Mouse (Mus musculus) gastrocnemius, postnatal 14 days (tissue): ENCODE measurements around the gene Mrpl16. TPM values are rescaled to one million over a fixed set of nuclear protein-coding genes. Genes with fewer than 3 reads are reported as not detected.

ENCODE experiments used
- DNase-seq: peaks from one replicate; pipeline ENCODE4 v3.0.0; 2021; ENCODE audit warnings: mixed read lengths
- intact Hi-C: fragments of 180-260 bp; cut with DNase I; formaldehyde crosslinking; loops from one replicate; pipeline ENCODE4 v1.15.1; 2025; ENCODE audit warnings: low total_unique reads
- total RNA-seq, 2 experiments: library from RNA; stranded (reverse); gene quantifications; 2 replicates each; pipeline ENCODE4 v1.2.3; 2021

Mrpl16 gene
- total RNA-seq, 2 experiments from 2014 or later, result 48.9 to 53.2 TPM

DNA sequence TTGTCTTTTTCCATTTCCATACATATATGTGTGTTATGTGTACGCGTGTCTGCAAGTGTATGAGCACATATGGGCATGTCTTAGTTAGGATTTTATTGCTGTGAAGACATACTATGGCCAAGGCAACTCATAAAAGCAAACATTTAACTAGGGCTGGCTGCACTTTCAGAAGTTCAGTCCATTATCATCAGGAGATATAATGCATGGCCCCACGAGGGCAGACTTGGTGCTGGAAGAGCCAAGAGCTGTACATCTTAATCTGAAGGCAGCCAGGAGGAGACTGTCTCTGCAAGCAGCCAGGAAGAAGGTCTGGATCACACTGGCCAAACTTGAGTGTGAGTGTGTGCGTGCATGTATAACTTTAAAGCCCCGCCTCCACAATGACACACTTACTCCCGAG lies 24.3 kb downstream of the Mrpl16 start:
- intact Hi-C loops, result no loop called here
- DNase-seq, result no peak

DNA sequence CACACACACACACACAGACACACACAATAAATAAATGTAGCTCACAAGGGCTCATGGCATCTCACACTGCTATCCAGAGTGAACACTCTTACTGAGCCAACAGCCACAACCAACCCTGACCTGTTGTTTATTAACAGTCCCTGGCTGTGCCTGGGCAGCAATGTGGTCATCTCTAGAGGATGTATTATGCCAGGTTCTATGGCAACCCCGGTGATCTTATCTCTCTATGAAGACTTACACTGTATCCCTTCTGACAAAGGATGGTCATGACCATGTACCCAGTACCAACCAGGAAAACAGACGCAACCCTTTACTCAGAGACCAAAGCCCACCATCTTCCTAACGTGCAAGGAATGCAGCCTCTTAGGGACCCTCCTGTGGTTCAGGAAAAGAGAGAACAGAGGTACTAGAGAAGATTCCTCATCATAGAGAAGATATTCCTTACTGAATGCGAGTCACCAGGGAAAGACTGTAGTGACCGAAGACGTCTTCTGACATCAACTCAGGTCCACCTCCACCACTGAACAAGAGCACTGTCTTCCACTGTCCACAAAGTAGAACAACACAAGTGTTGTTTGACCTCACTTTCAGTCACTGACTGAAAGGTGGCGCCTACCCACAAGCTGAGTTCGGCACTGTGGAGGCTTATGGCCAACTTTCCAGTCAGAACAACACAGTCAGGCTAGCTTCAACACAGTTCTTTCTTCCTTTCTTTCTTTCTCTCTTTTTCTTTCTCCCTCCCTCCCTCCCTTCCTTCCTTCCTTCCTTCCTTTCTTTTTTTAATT lies 30.5 kb downstream of the Mrpl16 start:
- intact Hi-C loops, result no loop called here

DNA sequence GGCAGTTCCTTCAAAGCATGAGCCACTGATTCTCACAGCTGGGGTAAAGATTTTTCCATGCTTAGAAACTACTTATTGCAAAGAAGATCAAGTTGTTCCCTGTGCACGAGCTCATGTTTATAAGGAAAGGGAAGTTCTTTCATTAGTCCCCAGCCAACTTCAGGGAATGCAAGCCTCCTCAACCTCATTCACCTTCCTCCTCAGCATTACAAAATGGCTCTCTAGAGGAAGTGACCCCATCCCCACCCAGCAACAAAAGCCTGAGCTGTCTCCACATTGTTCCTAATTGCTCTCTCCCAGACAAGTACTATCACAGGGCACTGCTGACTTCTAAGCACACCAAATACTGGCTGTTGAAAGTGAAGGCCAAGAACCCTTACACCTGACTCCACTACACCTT lies 34.2 kb downstream of the Mrpl16 start:
- no peak for DNase-seq
- intact Hi-C loops, result no loop called here

More for the DNA sequence above, 30.5 kb downstream of the Mrpl16 start:
- DNase-seq, result no peak

DNA sequence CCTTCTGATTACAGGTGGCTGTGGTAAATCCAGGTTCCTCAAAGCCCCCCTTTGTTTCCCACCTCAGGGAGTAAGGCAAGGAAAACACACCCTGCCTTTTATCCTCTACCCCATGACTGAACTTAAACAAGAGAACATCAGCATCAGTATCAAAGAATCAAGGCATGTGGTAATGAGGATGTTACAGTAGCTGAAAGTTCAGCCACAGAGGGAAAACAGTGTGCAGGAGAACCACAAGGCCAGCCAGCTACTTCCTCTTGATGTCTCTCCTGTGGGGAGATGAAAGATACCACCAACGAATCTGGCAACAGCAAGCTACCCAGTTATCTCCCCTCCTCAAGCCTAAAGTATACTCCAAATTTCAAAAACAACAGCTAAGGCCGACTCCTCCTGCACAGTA lies 37.1 kb downstream of the Mrpl16 start:
- no peak for DNase-seq
- intact Hi-C loops, result no loop called here

DNA sequence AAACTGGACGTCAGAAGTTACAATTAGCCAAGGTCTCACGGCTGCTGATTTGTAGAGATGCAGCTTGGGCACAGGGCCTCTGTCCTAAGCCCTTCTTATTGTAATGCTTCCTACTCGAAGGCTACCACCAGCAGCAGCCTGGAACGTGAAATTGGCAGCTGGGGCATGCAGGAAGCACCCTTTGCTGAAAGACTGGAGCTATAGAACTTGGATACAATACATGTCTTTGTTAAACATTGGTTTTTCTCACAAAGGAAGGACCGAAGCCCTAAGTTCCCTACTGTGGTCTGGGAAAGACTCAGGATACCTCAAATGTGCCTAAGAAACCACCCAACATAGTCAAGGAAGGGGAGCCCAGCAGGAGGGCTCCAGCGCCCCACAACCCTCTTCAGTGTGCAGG lies 37.6 kb downstream of the Mrpl16 start:
- intact Hi-C loops, result no loop called here
- no peak for DNase-seq

DNA sequence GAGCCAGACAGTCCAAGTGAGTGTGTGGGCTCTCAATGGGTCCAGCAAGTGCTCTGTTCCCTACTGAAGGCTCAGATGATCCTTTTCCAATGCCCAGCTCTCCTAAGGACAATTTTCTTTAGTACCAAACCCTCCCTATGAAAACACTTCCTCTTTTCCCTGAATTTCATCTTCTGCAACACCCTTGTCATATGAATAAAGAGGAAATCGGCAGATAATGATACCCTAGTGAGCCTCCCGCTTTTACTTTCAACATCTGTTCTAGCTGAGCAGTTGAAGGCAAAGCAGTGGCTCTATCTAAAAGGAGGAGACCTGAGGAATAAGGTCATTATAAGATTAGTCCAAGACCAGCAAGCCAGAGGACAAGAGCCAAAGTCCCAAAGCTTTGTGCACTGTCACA lies 38.3 kb downstream of the Mrpl16 start:
- intact Hi-C loops, result no loop called here

DNA sequence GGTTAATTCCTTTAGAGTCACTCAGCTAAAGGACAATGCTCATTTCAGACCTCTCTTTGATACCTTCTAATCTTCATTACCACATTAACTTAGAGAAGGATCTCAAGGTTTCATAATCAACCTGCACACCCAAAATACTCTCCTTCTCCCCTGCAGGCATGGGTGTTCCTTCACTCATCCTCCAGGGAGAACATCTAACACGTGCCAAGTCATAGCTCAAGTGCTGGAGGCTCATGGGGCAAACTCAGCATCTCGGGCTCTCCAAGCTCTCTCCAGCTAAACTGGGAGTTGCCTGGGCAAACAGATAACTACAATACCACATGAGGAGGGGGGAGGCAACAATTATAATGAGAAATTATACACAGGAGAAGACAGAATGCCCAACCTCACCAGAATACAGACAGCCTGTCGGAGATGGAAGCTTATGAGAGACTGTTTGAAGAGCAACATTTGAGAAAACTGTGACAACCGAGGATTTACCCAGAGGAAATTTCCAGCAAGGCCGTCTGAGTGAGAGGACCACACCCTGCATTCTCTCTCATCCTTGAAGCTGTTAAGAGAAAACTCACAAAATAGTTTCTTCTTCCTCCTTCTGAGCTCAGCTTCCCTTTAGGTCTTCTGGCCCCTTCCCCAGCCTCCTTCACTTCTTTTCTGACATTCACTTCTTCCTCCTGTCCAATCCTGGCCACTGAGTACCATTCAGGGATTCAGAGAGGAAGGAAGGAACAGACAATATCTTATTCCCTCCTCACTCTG lies 40.0 kb downstream of the Mrpl16 start:
- DNase-seq, result no peak
- intact Hi-C loops, result no loop called here

More for the DNA sequence above, 38.3 kb downstream of the Mrpl16 start:
- DNase-seq, result no peak

DNA sequence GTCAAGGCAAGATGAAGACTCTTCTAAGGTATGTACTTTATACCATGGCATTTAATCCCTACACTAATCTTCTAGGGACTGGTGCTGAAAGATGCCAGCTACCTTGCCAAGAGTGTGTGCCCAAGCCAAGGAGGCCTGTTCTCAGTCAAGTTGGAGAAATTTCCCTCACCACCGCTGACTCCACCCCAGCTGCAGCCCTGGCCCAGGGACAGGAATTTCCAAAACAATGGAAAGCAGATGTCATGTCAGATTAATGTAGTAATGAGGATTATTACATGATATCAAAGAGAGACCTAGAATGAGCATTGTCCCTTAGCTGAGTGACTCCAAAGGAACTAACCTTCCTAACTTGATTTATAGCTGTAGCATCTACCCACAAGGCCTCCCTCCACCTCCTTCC lies 40.7 kb downstream of the Mrpl16 start:
- no peak for DNase-seq
- intact Hi-C loops, result no loop called here

DNA sequence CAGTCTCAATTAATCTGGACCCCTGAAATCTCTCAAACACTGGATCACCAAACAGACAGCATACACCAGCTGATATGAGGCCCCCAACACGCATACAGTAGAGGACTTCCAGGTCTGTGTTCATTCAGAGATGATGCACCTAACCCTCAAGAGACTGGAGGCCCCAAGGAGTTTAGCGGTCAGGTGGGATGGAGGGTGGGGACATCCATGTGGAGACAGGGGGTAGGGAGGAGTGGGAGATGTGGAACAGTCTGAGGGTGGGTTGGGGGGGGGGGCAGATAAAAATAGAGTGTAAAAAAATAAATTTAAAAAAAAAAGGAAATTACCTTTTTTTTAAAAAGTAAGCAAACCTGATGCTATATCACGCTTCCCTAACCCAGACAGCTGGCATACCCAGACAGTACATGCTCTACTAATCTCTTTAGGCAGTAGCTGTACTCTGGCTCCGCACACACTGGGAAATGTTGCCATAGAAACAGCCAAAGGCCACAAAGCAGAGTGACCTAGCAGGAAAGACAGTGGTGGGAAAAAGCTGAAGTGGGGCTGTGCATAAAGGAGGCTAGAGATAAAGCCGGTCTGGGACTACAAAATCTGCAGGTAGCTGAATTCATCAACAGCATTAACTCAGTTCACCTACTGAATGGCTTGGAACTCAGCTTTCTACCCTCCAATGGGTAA lies 41.6 kb downstream of the Mrpl16 start:
- intact Hi-C loops, result no loop called here
- no peak for DNase-seq

DNA sequence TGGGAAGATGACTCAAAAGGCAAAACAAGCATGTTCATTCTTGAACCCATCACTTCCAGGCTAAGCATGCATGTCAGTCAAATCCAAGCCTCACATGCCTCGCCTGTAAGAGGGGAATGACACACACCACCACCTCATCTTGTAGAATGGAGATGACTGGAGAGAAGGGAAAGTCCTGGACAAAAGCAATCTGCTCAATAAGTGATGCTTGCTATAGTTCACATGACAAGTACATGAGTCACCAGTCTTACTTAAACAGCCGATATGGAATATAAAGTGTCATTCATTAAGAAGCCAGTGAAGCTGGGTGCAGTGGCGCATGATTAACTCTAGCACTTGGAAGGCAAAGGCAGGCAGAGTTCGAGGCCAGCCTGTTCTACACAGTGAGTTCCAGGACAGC lies 42.9 kb downstream of the Mrpl16 start:
- intact Hi-C loops, result no loop called here
- DNase-seq, result no peak

DNA sequence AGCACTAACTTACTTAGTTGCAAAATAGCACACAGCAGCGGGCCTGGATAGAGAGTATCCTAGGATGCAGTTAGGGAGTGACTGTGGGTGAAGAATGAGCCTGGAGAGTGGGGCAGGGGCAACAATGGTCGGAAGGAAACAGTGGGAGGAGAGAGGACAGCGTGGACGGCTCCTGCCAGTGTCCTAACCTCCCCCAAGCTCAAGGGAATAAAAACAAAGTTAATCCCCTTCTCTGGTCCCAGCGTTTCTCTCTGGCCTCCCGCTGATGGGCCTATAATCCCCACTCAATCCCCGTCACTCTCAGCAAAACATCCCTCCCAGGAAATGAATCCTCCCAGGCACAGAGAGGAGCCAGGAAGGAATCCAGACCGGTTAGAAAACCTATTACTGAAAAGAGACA lies 43.5 kb downstream of the Mrpl16 start:
- intact Hi-C loops, result no loop called here
- DNase-seq, result no peak

DNA sequence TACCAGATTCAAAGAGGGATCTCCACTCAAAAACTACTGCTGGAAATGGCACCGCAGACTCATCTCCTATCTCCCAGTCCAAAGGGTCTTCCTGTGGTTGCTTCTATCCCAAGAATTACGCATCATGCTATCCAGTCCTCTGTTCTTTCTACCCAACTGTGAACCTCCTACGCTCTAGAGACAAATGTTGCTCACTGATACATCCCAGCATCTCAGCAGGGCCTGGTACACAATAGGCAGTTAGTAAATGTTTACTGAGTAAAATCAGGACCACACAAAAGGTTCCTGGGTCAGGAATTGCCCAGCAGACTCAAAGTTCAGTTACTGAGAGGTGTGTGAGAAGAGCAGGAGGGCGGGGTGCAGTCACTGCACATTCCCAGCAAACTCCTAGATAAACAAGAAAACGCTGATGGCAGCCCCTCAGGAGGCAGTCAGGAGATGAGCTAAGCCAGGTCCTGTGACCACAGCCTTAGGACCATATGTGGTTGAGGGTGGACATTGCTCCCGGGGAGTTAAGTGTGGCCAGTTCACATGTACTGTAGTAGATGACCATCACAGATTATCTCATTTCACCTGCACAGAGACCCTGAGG lies 44.6 kb downstream of the Mrpl16 start:
- intact Hi-C loops, result no loop called here
- DNase-seq, result no peak

DNA sequence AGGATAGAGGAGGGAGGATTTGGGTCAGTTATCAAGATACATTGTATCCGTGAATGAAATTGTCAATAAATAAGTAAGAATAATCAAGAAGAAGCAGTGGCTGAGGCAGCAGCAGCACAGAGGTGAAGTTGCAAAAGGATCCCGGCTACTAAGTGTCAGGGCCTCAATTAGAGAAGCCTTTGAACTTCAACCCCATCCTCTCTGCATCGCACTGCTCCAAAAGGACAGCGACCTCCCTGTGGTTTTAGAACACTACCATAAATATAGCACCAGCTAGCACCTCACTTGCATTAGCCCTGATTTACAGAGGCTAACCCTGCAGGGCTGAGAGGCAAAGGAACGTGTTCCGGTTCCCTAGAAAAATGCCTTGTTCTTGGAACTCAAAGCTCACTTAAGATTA lies 46.5 kb downstream of the Mrpl16 start:
- intact Hi-C loops, result no loop called here
- no peak for DNase-seq

DNA sequence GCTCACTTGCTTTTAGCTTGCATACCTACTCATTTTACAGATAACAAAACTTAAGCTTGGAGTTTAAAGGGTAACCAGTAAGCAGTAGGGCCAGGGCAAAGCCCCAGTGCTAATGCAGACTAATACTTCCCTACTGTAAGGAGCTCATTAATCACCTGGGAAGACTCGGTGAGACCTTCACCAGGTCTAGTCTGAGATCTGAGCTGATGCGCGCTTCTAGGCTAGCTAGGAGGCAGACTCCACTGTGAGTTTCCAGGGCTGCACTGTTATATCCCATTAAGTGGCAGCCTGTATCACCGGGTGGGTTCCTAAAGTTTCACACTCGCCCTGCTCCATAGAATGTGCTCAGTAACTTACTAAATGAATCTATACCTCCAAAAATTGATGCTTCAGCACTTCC lies 47.4 kb downstream of the Mrpl16 start:
- DNase-seq, result no peak
- intact Hi-C loops, result no loop called here

DNA sequence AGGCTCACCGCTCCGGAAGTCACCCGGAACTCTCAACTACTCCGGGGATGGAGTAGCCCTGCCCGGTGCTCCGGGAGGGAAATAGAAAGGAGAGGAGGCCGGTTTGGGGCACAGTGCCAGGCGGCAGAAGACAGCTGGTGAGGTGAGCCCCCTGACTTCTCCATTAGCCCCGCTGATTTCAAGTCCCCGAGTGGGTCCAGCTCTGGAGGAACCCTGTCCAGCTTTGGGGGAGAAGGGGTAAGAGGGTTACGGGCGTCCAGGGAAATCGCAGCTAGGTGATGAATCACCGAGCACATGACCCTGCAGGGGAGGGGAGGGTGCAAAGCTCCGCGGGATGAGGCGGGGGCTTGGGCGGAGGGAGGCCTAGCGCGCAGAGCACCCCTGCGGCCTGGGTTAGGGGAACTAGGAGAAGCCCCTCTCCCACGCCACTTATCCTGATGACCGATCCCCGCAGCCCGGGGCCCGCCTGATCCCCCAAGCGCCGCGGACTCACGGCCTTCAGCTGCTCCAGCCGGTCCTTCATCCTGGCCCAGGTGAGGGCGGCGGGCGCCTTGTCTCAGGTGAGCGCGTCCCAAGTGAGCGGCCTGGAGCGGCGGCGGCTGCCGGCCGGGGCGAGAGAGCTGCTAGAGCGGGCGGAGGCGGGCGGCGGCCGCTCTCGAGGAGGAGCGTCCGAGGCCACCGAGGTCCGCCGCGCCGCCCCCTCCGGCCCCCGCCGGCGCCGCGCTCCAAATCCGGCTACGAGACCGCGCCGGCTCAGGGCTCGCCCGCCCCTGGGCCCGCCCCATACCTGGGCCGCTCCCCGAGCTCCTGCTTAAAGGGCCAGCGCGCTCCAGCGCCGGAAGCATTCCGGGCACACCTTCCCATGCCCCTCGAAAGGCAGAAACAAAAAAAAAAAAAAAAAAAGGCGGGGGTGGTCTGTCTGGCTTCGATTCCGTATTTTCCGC lies 48.3 kb downstream of the Mrpl16 start:
- intact Hi-C loops, result no loop called here
- DNase-seq, result peak; percentile 44

DNA sequence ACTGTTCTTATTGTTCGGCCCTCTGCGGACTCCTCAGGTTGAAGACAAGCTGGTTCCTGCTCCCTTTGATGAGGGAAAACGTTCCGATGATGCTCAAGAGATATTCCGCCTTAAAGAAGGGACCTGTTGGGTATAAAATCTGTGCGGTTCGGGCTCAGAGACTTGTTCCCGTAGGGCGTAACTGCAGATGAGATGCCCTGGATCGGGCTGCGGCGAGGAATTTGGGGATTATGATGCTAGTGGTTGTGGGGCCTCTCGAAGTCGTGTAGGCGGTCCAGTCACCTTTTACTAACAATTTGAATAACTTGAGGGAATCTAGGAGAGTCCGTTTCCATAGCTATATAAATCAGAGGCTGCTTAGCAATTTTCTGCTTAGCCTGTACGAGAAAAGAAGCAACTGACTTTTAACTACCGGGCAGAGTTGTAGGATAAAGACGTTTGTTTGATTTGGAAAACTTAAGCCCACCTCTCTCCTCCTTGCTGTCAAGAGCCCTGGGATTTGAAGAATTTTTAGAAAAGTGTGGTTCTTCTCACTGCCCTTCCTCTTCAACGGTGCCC lies 49.0 kb downstream of the Mrpl16 start, which contains the start of gene Stx3:
Gene Stx3 (minus strand): TSS at position 261 of the 558 bp plus-strand sequence.
- no peak for DNase-seq
- intact Hi-C loops, result no loop called here

DNA sequence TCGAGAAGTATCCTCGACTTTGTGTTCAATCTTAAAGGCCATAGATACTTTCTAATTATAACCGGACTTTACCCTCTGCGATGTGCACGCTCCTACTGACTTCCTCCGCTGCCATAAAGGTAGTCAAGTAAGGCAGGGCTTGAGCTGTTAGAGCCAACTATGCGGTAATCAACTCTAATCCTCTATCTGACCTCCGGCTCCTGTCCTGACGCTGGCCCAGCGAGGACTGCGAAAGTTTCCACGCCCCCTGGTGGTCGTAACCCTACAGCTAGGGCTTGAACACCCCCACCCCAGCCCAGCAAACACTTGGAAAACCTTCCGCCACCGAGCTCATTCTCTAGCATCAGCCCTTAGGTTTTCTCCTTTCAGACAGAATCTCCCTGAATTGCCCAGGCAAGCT lies 49.6 kb downstream of the Mrpl16 start:
- intact Hi-C loops, result loop anchor here (10.0 kb wide), 1 partner anchor 45 kb away; the partner anchor contains the start of gene Mrpl16
- peak; percentile 77 for DNase-seq

DNA sequence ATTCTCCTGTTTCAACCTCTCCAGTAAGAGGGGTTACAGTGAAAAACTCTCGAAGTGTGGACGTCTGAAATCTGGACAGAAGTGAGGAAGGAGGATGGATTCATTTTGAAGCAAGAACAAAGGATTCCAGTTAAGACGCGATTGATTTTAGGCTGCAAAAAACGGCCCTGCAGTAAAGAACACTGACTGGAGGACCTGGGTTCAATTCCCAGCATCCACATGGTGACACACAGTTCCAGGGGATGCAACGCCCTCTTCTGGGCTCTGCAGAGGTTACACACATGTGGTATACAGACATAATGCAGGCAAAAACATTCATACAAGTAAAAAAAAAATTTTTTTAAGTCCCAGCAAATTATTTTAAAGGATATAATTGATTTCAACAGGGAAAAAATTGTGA lies 50.0 kb downstream of the Mrpl16 start:
- intact Hi-C loops, result loop anchor here (10.0 kb wide), 1 partner anchor 45 kb away; the partner anchor contains the start of gene Mrpl16
- no peak for DNase-seq
